Mouse (Mus musculus) lung, embryonic 14.5 days (tissue): ENCODE measurements around the gene Klhl41. TPM values are rescaled to one million over a fixed set of nuclear protein-coding genes. Genes with fewer than 3 reads are reported as not detected.

Source experiments
- ATAC-seq: fragments of 200-750 bp; cut with Nextera tagmentation; 2 replicates; pipeline ENCODE4 v1.8.0; 2017; ENCODE audit warnings: mild to moderate bottlenecking, moderate TSS enrichment, moderate library complexity; ENCODE audit not compliant: insufficient read depth
- DNase-seq: peaks from one replicate; pipeline ENCODE4 v3.0.0-alpha.2; 2015
- H3K27ac ChIP-seq: fragments of 300-500 bp; sonication (generic); 2 replicates; pipeline ENCODE4 v1.5.1; 2014; ENCODE audit warnings: low read depth, mild to moderate bottlenecking, moderate library complexity
- H3K27me3 ChIP-seq: fragments of 300-500 bp; sonication (generic); 2 replicates; pipeline ENCODE4 v1.6.1; 2014; ENCODE audit warnings: low read length, control low read depth; ENCODE audit not compliant: insufficient read depth
- H3K36me3 ChIP-seq: fragments of 300-500 bp; sonication (generic); 2 replicates; pipeline ENCODE4 v1.6.1; 2014; ENCODE audit warnings: control low read depth; ENCODE audit not compliant: insufficient read depth
- H3K4me1 ChIP-seq: fragments of 300-500 bp; sonication (generic); 2 replicates; pipeline ENCODE4 v1.6.1; 2014; ENCODE audit warnings: antibody characterized with exemption, control low read depth; ENCODE audit not compliant: insufficient read depth
- H3K4me2 ChIP-seq: fragments of 300-500 bp; sonication (generic); 2 replicates; pipeline ENCODE4 v1.6.1; 2014; ENCODE audit warnings: mild to moderate bottlenecking
- H3K4me3 ChIP-seq: fragments of 300-500 bp; sonication (generic); 2 replicates; pipeline ENCODE4 v1.5.1; 2014; ENCODE audit warnings: low read depth, low read length
- H3K9ac ChIP-seq: fragments of 300-500 bp; sonication (generic); 2 replicates; pipeline ENCODE4 v1.6.1; 2014
- H3K9me3 ChIP-seq: fragments of 300-500 bp; sonication (generic); 2 replicates; pipeline ENCODE4 v1.6.1; 2016; ENCODE audit warnings: low read depth, low read length, control low read depth
- CTCF ChIP-seq: IDR thresholded peaks from 2 replicates; pipeline ENCODE4 v1.5.1; 2016; ENCODE audit warnings: antibody characterized with exemption, low read depth
- WGBS: fragments of 180-500 bp; shearing (Covaris S2); extraction: QIAGEN DNeasy Blood & Tissue Kit; methylation state at CpG from one replicate; pipeline ENCODE4 v1.1.7; 2014; 5-methylcytosine and 5-hydroxymethylcytosine counted together
- polyA plus RNA-seq: library from polyadenylated mRNA; unstranded; fragments of >200 nt; fragmentation: Nextera tagmentation; extraction: Ambion mirVana; gene quantifications from 2 replicates; pipeline ENCODE4 v1.2.1, GENCODE M21; 2014

Klhl41 gene
- polyA plus RNA-seq, 1 experiment from 2014 or later = 0.13 TPM

- Histone ChIP-seq H3K4me1 (no peaks in the 10 kb centered on the region), H3K9ac (peak overlapping the region; percentile 92), H3K27ac (peak overlapping the region; percentile 89), H3K27me3 (no peaks in the 10 kb centered on the region), H3K4me2 (peak overlapping the region; percentile 73), H3K9me3 (no peaks in the 10 kb centered on the region), H3K36me3 (peaks cover 4% of the 10 kb centered on the region; the same call in 1 of the 2 replicates), H3K4me3 (peak overlapping the region; percentile 96)
- DNase-seq = peak; percentile 49
- no peak for TF ChIP-seq CTCF
- no peak for ATAC-seq
- WGBS = under 1% methylated on average over 13 of the region's 13 CpGs
Observed at GRCm38 (mm10) chr2:69723519-69723825, 53.6 kb downstream of the Klhl41 start.

Other genes with a start within 250 kb of the Klhl41 start
- gene Lrp2, start 84.1 kb upstream of the Klhl41 start, polyA plus RNA-seq = 1.1 and 1.5 TPM in 2 replicates
- 14.2 and 15.6 TPM in 2 replicates for gene Bbs5, start 22.9 kb upstream of the Klhl41 start, polyA plus RNA-seq
- 14.6 and 15.3 TPM in 2 replicates for gene Fastkd1, start 43.4 kb downstream of the Klhl41 start, polyA plus RNA-seq
- 120 and 130 TPM in 2 replicates for gene Ppig, start 52.4 kb downstream of the Klhl41 start, polyA plus RNA-seq
- gene Ccdc173, start 119.5 kb downstream of the Klhl41 start, polyA plus RNA-seq = 2.0 and 2.5 TPM in 2 replicates
- gene Phospho2, start 119.5 kb downstream of the Klhl41 start, polyA plus RNA-seq = 24.3 and 24.4 TPM in 2 replicates
- gene Klhl23, start 151.8 kb downstream of the Klhl41 start, polyA plus RNA-seq = 36.1 and 39.6 TPM in 2 replicates
- 328 and 346 TPM in 2 replicates for gene Ssb, start 191.4 kb downstream of the Klhl41 start, polyA plus RNA-seq
- gene Mettl5, start 215.5 kb downstream of the Klhl41 start, polyA plus RNA-seq = 41.5 and 45.1 TPM in 2 replicates
- 19.5 and 20.1 TPM in 2 replicates for gene Ubr3, start 227.1 kb downstream of the Klhl41 start, polyA plus RNA-seq